Mouse (Mus musculus) heart, adult 2 months (tissue): ENCODE results near the gene Prg2. TPM values are rescaled to one million over a fixed set of nuclear protein-coding genes. Genes with fewer than 3 reads are reported as not detected.

ENCODE experiments used
- DNase-seq, 2 experiments: peaks; one replicate each; pipeline ENCODE4 v3.0.0; 2021
- H3K27ac ChIP-seq: fragments of 200-600 bp; 2 replicates; pipeline ENCODE4 v1.8.1; 2022
- H3K27me3 ChIP-seq: fragments of 200-500 bp; 2 replicates; pipeline ENCODE4 v1.6.1; 2012; ENCODE audit warnings: mild to moderate bottlenecking, low read length, inconsistent platforms, mixed read lengths; ENCODE audit not compliant: control insufficient read depth, insufficient read depth
- H3K36me3 ChIP-seq: fragments of 200-500 bp; 2 replicates; pipeline ENCODE4 v1.6.1; 2012; ENCODE audit warnings: low read length, inconsistent platforms; ENCODE audit not compliant: control insufficient read depth, insufficient read depth
- H3K4me1 ChIP-seq: fragments of 200-500 bp; 2 replicates; pipeline ENCODE4 v1.6.1; 2011; ENCODE audit warnings: low read length; ENCODE audit not compliant: control insufficient read depth, insufficient read depth
- H3K4me3 ChIP-seq: fragments of 200-600 bp; 2 replicates; pipeline ENCODE4 v1.8.1; 2022
- H3K79me2 ChIP-seq: fragments of 200-500 bp; replicated peaks from 2 replicates; pipeline ENCODE4 v1.6.1; 2012; ENCODE audit warnings: mild to moderate bottlenecking, inconsistent platforms, low read length, moderate library complexity, mixed read lengths; ENCODE audit not compliant: control insufficient read depth, insufficient read depth
- H3K9ac ChIP-seq: fragments of 200-500 bp; 2 replicates; pipeline ENCODE4 v1.6.1; 2012; ENCODE audit warnings: low read depth, mild to moderate bottlenecking, control low read depth, inconsistent platforms, low read length, mixed read lengths
- CTCF ChIP-seq: fragments of 200-600 bp; IDR thresholded peaks from 2 replicates; pipeline ENCODE4 v1.8.1; 2022; ENCODE audit warnings: antibody characterized with exemption, mild to moderate bottlenecking, moderate library complexity
- EP300 ChIP-seq: fragments of 200-500 bp; IDR thresholded peaks from 2 replicates; pipeline ENCODE4 v1.6.1; 2011; ENCODE audit warnings: low read depth, low read length, control low read depth; ENCODE audit not compliant: insufficient read depth
- POLR2A ChIP-seq: fragments of 200-500 bp; IDR thresholded peaks from 2 replicates; pipeline ENCODE4 v1.6.1; 2011; ENCODE audit warnings: mild to moderate bottlenecking, low read depth, low read length, control low read depth; ENCODE audit not compliant: insufficient read depth
- WGBS: fragments of 180-500 bp; shearing (Covaris S2); methylation state at CpG from one replicate; pipeline ENCODE4 v1.1.7; 2018; 5-methylcytosine and 5-hydroxymethylcytosine counted together
- intact Hi-C: fragments of 180-260 bp; cut with DNase I; formaldehyde crosslinking; loops from one replicate; pipeline ENCODE4 v1.15.1; 2025
- polyA plus RNA-seq: library from polyadenylated mRNA; depleted of rRNA; stranded (reverse); fragments of >200 nt; gene quantifications from 2 replicates; pipeline ENCODE4 v1.2.3, GENCODE M21; 2012
- total RNA-seq, 2 experiments: library from RNA; stranded (reverse); gene quantifications; 2 replicates each; pipeline ENCODE4 v1.2.3; 2021

The Prg2 gene
- total and polyA plus RNA-seq, 3 experiments, result 0.14 TPM; not detected in 2

GRCm38 (mm10) chr2:84962906-84963507 lies 17.3 kb upstream of the Prg2 start:
- intact Hi-C loops, result loop anchor here (5.0 kb wide), 1 partner anchor 91 kb away; no protein-coding TSS in a partner anchor
- Histone ChIP-seq H3K9ac (no peak overlapping the region), H3K27me3 (no peaks in the 10 kb centered on the region), H3K36me3 (peaks cover 5% of the 10 kb centered on the region), H3K79me2 (no peaks in the 10 kb centered on the region), H3K4me3 (no peak overlapping the region), H3K27ac (no peak overlapping the region), H3K4me1 (peaks cover 7% of the 10 kb centered on the region)
- TF ChIP-seq EP300, result no peak
- no peak for TF ChIP-seq POLR2A
- TF ChIP-seq CTCF, result no peak
- 52% methylated on average over 6 of the region's 6 CpGs for WGBS
- DNase-seq, result no peak

GRCm38 (mm10) chr2:84964111-84964801 lies 16.0 kb upstream of the Prg2 start:
- peaks cover 5% of the 10 kb centered on the region for H3K36me3 ChIP-seq
- WGBS, result 90% methylated on average over 7 of the region's 7 CpGs
- no peak for DNase-seq
- H3K4me3 ChIP-seq, result no peak overlapping the region
- H3K27ac ChIP-seq, result no peak overlapping the region
- H3K79me2 ChIP-seq, result no peaks in the 10 kb centered on the region
- intact Hi-C loops, result loop anchor here (5.0 kb wide), 1 partner anchor 92 kb away; no protein-coding TSS in a partner anchor
- TF ChIP-seq POLR2A (no peak), EP300 (no peak), CTCF (no peak)
- H3K9ac ChIP-seq, result no peak overlapping the region
- H3K27me3 ChIP-seq, result no peaks in the 10 kb centered on the region
- H3K4me1 ChIP-seq, result peaks cover 7% of the 10 kb centered on the region

- TF ChIP-seq EP300, result no peak
- H3K27ac ChIP-seq, result no peak overlapping the region
- 62% methylated on average over 5 of the region's 5 CpGs for WGBS
- H3K79me2 ChIP-seq, result no peaks in the 10 kb centered on the region
- intact Hi-C loops, result no loop called here
- H3K27me3 ChIP-seq, result no peaks in the 10 kb centered on the region
- no peaks in the 10 kb centered on the region for H3K4me1 ChIP-seq
- H3K9ac ChIP-seq, result no peak overlapping the region
- DNase-seq, result no peak
- H3K4me3 ChIP-seq, result no peak overlapping the region
- H3K36me3 ChIP-seq, result no peaks in the 10 kb centered on the region
Observed at GRCm38 (mm10) chr2:84967318-84967991, 12.8 kb upstream of the Prg2 start.

- Histone ChIP-seq H3K36me3 (no peaks in the 10 kb centered on the region), H3K27me3 (no peaks in the 10 kb centered on the region), H3K27ac (no peak overlapping the region), H3K9ac (no peak overlapping the region), H3K79me2 (no peaks in the 10 kb centered on the region), H3K4me1 (no peaks in the 10 kb centered on the region), H3K4me3 (no peak overlapping the region)
- no peak for DNase-seq
- intact Hi-C loops, result no loop called here
- 93% methylated on average over 2 of the region's 2 CpGs for WGBS
- TF ChIP-seq EP300 (no peak), CTCF (no peak), POLR2A (no peak)
Observed at GRCm38 (mm10) chr2:84975580-84975979, 4.7 kb upstream of the Prg2 start.

- Histone ChIP-seq H3K4me3 (no peak within 1 kb of the TSS), H3K27ac (no peak within 1 kb of the TSS), H3K4me1 (no peaks in the 10 kb centered on the region), H3K27me3 (no peaks in the 10 kb centered on the region), H3K79me2 (no peaks in the 10 kb centered on the region), H3K36me3 (no peaks in the 10 kb centered on the region), H3K9ac (no peak within 1 kb of the TSS)
- WGBS, result 70% methylated on average over 1 of the region's 1 CpGs
- no peak for TF ChIP-seq CTCF
- TF ChIP-seq POLR2A, result no peak
- TF ChIP-seq EP300, result no peak
- intact Hi-C loops, result no loop called here
- DNase-seq, result no peak
Observed at GRCm38 (mm10) chr2:84987930-84988329, 7.7 kb downstream of the Prg2 start, which contains the start of gene Prg3. TSS of gene Prg3 (plus strand) at chr2:84988215.

GRCm38 (mm10) chr2:84996376-84996775 lies 16.1 kb downstream of the Prg2 start:
- DNase-seq, result no peak
- 89% methylated on average over 2 of the region's 2 CpGs for WGBS
- Histone ChIP-seq H3K4me3 (no peak overlapping the region), H3K27ac (no peak overlapping the region), H3K79me2 (no peaks in the 10 kb centered on the region), H3K36me3 (no peaks in the 10 kb centered on the region), H3K9ac (no peak overlapping the region), H3K4me1 (peaks cover 11% of the 10 kb centered on the region), H3K27me3 (no peaks in the 10 kb centered on the region)
- TF ChIP-seq CTCF (no peak), POLR2A (no peak), EP300 (no peak)
- intact Hi-C loops, result no loop called here
